Mouse (Mus musculus) R1 (cell line): ENCODE data around the gene Hist2h3c2.
"Not testable (repeated sequence)": the region's sequence is repeated elsewhere in the genome, so short reads cannot be mapped to it uniquely, and the experiment has no call there.

Experiments used
- DNase-seq: peaks from one replicate; pipeline ENCODE4 v3.0.0-alpha.2; 2018; ENCODE audit warnings: low read depth, low spot score

Hist2h3c2 gene

GRCm38 (mm10) chr3:96261623-96262022, 22.7 kb upstream of the Hist2h3c2 start:
- DNase-seq: no peak

GRCm38 (mm10) chr3:96260220-96260619, 21.3 kb upstream of the Hist2h3c2 start:
- no peak for DNase-seq

GRCm38 (mm10) chr3:96257190-96257589, 18.3 kb upstream of the Hist2h3c2 start:
- DNase-seq: no peak

- no peak for DNase-seq
Observed at GRCm38 (mm10) chr3:96255926-96256593, 17.1 kb upstream of the Hist2h3c2 start.

GRCm38 (mm10) chr3:96254683-96255355, 15.9 kb upstream of the Hist2h3c2 start:
- peak; percentile 79 for DNase-seq

DNA sequence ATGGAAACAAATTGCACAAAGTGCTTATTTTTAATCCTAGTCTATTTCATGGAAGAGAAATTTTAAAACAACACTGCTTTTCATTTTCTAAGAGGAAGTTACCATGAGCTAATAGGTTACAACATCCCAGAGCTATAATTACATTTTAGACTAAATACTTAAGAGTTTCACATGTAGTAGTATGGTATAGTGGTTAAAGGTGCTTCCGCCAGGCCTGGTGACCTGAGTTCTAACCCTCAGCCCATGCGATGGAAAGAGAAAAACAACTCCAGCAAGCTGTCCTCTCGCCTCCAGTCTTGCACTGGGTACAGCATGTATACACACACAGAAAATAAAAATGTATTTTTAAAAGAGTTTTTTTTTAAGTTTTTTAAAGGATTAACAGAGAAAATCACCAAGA, 12.9 kb upstream of the Hist2h3c2 start:
- DNase-seq: no peak

DNA sequence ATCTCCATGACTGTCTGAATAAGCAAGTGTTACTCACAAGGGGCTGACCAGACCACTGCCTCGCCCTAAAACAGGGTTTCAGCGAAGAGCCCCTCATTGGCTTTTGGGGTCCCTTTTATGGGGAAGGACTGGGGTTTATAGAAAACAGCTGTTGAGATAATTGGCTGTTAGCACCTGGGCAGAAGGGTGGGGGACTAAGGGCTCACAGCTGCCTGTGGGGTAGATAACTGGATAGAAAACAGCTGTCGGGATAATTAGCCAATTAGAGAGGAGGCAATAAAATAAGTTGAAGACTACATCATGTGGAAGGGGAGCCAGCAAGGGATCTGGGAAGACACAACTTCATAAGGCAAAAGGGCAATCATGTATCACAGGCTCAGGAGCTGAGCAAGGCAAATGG, 12.0 kb upstream of the Hist2h3c2 start:
- DNase-seq: no peak

- DNase-seq: no peak
Observed at GRCm38 (mm10) chr3:96249034-96249345, 10.1 kb upstream of the Hist2h3c2 start.

- no peak for DNase-seq
Observed at GRCm38 (mm10) chr3:96248141-96249033, 9.5 kb upstream of the Hist2h3c2 start.

- DNase-seq: peak; percentile 62
Observed at GRCm38 (mm10) chr3:96247356-96248140, 8.6 kb upstream of the Hist2h3c2 start.

- DNase-seq: not testable (repeated sequence)
Observed at GRCm38 (mm10) chr3:96246427-96246856, 7.5 kb upstream of the Hist2h3c2 start, which contains the start of gene Hist2h3c1. Gene Hist2h3c1 (plus strand): TSS chr3:96246685.

GRCm38 (mm10) chr3:96246018-96246417, 7.1 kb upstream of the Hist2h3c2 start:
- not testable (repeated sequence) for DNase-seq

GRCm38 (mm10) chr3:96245003-96245886, 6.3 kb upstream of the Hist2h3c2 start, which contains the start of gene Hist2h2aa1:
Gene Hist2h2aa1 (plus strand): TSS chr3:96245497.
- DNase-seq: peak; percentile 73

GRCm38 (mm10) chr3:96243921-96244572, 5.1 kb upstream of the Hist2h3c2 start:
- no peak for DNase-seq

DNA sequence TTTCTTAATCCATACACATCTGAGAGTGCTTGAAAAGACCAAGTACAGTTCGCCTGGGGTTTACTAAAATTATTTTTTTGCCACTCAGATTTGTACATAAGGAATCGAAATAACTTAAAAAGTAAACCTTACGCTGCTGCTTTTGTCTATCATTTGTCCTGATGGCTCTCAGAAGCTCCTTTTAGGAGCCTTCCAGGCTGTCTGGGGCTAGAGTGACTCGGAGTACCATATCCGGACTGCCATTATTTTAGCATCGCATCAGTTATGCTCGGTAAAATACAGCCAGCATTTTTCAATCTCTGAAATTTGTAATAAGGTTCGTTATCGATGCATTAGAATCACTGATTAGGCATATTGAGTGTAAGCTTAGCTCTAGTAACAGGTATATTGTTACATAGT, 1.9 kb upstream of the Hist2h3c2 start:
- DNase-seq: no peak

- DNase-seq: peak; percentile 50
Observed at GRCm38 (mm10) chr3:96239949-96240798, 1.2 kb upstream of the Hist2h3c2 start, which contains the start of gene Hist2h2aa2. Gene Hist2h2aa2 (minus strand): TSS chr3:96240276.

DNA sequence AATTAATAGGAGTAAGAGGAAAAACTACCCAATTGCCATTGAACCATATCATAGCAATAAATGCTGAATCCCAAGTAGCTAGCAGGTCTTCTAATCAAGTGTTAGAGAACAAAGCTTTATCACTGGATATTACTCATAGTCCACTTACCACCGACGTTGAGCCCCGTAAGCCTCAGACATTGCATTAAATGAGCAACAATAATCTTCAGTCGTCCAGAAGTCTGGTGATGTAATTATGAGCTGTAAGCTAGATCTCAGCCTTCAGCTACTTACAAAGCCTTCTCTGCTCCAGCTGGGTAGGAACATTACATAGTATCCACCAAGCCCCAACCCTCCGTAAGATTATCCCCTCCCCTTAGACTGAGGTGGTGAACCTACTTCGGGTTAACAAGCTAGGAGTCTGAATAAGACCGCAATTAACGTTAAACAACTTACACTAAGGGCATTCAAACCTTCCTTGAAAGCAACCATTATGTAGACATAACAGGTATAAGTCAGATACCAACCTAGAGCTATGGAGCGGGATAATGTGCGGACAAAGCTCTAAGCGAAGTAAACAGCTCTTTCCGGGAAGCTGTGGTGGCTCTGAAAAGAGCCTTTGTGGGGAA, 919 bp downstream of the Hist2h3c2 start:
- DNase-seq: peak; percentile 70

DNA sequence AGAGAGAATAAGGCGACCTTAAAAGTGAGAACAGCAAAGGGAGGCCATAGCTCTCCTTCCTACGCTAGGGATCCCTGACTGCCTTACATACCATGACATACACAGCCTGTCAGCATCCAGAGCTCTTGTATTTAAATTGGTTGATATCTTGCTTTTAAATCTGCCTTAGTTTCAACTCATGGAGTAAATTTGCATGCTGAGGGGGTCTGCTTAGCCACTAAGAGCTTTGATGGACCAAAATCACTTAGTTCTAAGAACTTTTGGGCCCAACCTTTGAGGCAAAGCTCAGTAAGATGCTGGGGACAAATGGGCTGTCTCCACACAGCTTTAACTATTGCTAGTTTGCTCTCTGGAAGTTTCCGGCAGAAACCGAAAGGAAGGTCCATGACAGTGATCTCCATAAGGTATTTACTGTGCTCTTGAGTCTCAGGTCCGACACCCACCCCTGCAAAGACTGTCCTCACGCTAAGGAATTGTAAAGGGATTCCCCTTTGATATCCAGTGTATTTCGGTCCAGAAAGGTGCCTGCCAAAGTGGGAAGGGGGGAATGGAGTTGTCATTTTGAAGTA, 1.5 kb downstream of the Hist2h3c2 start:
- DNase-seq: peak; percentile 45
